Mouse (Mus musculus) testis, adult 2 months (tissue): ENCODE measurements at regions not wholly inside any gene's neighbourhood (a gene's known extent, or its start where the extent isn't known, plus 50 kb on each side); places are given as distances from the start of the nearest gene placed in this dataset.

Source experiments
- H3K27ac ChIP-seq: fragments of 200-500 bp; 2 replicates; pipeline ENCODE4 v1.5.1; 2012; ENCODE audit warnings: low read depth, low read length; ENCODE audit not compliant: control insufficient read depth, insufficient read depth
- H3K27me3 ChIP-seq: fragments of 200-500 bp; 2 replicates; pipeline ENCODE4 v1.6.1; 2012; ENCODE audit warnings: mild to moderate bottlenecking, low read length, moderate library complexity; ENCODE audit not compliant: control insufficient read depth, insufficient read depth
- H3K36me3 ChIP-seq: fragments of 200-500 bp; 2 replicates; pipeline ENCODE4 v1.6.1; 2012; ENCODE audit warnings: mild to moderate bottlenecking, low read length; ENCODE audit not compliant: control insufficient read depth, insufficient read depth
- H3K4me1 ChIP-seq: fragments of 200-500 bp; 2 replicates; pipeline ENCODE4 v1.6.1; 2012; ENCODE audit warnings: low read length; ENCODE audit not compliant: control insufficient read depth, insufficient read depth
- H3K4me3 ChIP-seq: fragments of 200-500 bp; 2 replicates; pipeline ENCODE4 v1.5.1; 2012; ENCODE audit warnings: low read depth, mild to moderate bottlenecking, low read length, moderate library complexity, mixed read lengths; ENCODE audit not compliant: control insufficient read depth
- CTCF ChIP-seq: fragments of 200-500 bp; IDR thresholded peaks from 2 replicates; pipeline ENCODE4 v1.5.1; 2012; ENCODE audit warnings: low read depth, mild to moderate bottlenecking, inconsistent platforms, low read length, moderate library complexity; ENCODE audit not compliant: control insufficient read depth, insufficient read depth, insufficient replicate concordance
- POLR2A ChIP-seq: fragments of 200-500 bp; IDR thresholded peaks from 2 replicates; pipeline ENCODE4 v1.6.1; 2012; ENCODE audit warnings: low read depth, mild to moderate bottlenecking, inconsistent platforms, low read length, moderate library complexity; ENCODE audit not compliant: control insufficient read depth

DNA sequence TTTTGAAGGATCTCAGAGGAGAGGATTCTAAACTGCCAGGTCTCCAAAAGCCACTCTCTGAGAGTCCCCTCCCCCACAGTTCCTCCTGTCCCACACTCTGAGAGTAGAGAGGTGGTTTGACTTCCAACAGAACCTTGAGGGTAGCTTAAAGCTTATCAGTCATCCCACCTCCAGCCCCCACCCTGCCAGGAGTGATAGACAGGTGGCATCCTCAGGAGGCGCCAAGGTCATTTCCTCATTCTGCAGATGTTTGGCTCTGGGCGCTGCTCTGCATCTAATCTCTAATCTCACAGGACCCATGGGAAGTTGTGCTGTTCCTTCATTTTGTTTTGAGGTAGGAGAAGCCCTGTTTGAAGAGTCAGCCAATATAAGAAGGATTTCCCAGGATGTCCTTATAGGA is 96.2 kb downstream of the Hes1 start:
- Histone ChIP-seq H3K27ac (no peak overlapping the region), H3K4me1 (peaks cover 2% of the 10 kb centered on the region; the same call in 1 of the 2 replicates), H3K4me3 (no peak overlapping the region)

GRCm38 (mm10) chr16:30163303-30163702 is 99.1 kb downstream of the Hes1 start:
- TF ChIP-seq CTCF (no peak), POLR2A (no peak)

More for the DNA sequence above, 96.2 kb downstream of the Hes1 start:
- H3K36me3 ChIP-seq: no peaks in the 10 kb centered on the region
- no peaks in the 10 kb centered on the region for H3K27me3 ChIP-seq
- TF ChIP-seq CTCF (no peak), POLR2A (no peak)

GRCm38 (mm10) chr16:30165667-30166180 is 101.5 kb downstream of the Hes1 start:
- TF ChIP-seq CTCF: no peak
- no peak for TF ChIP-seq POLR2A
- no peak overlapping the region for H3K4me3 ChIP-seq
- H3K36me3 ChIP-seq: no peaks in the 10 kb centered on the region
- no peak overlapping the region for H3K27ac ChIP-seq
- no peaks in the 10 kb centered on the region for H3K27me3 ChIP-seq
- no peaks in the 10 kb centered on the region for H3K4me1 ChIP-seq

More at GRCm38 (mm10) chr16:30163303-30163702, 99.1 kb downstream of the Hes1 start:
- no peaks in the 10 kb centered on the region for H3K27me3 ChIP-seq
- H3K27ac ChIP-seq: no peak overlapping the region
- H3K4me1 ChIP-seq: no peaks in the 10 kb centered on the region
- no peak overlapping the region for H3K4me3 ChIP-seq
- no peaks in the 10 kb centered on the region for H3K36me3 ChIP-seq

DNA sequence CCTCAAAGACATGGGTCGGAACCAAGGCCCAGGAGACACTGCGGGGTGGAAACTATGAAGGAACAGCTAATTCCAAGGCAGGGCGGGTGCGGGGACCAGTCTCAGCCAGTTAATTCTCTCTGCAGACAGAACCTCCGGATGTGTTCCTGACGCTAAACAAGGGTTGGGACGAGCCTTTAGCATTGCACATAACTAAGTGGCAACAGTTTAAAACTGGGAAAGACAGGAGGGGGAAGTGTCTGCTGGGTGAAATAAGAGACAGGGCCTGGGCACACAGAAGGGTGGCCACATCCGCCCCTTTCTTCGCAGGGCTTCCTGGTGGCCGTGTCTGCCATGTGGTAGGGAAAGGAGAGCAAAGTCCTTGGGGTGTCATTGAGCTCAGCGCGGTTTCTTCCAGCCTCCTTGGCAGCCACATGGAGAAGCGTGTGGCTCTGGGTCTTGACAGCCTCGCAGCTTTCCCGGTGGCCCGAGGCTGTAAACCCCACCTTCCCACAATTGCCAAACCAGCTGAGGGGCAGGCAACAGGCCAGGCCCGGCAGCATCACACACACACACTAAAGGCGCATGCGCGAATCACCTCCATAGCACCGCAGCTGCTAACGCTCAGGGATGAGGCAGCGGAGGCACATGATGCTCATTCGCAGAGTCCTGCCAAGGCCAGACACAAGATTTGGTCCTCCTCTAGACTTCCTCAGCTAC is 95.8 kb downstream of the Cpn2 start:
- Histone ChIP-seq H3K4me3 (no peak overlapping the region), H3K36me3 (no peaks in the 10 kb centered on the region), H3K27me3 (no peaks in the 10 kb centered on the region), H3K4me1 (peaks cover 4% of the 10 kb centered on the region; the same call in 1 of the 2 replicates), H3K27ac (peak overlapping the region; percentile 46; the same call in 1 of the 2 replicates)
- TF ChIP-seq CTCF (no peak), POLR2A (no peak)

DNA sequence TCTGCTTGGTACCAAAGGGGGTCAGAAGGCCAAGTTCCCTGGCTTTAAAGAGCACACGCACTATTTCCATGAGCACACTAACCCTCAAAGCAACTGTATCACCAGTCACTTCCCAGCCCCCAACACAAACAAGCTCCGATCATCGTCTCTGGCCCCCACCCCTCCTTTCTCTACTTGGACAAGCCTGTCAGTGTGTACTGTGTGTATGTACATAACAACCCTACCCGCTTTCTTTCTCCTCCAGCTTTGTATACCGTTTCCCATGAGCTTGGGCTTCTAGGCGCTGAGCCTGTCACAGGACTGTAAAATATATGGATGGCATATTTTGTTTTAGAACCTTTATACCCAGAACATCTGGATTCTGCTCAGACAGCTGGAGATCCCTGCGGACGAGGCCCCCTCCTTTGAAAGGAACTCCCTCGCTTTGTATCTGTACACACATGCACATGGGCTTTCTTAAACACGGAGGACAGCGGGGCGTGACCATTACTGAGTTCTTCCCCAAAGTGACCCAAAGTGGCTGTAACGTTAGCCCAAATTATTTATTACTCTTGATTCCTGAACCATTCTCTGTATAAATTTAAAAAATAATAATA is 95.1 kb downstream of the Cpn2 start:
- Histone ChIP-seq H3K27ac (no peak overlapping the region), H3K4me3 (no peak overlapping the region), H3K27me3 (no peaks in the 10 kb centered on the region), H3K36me3 (no peaks in the 10 kb centered on the region), H3K4me1 (peaks cover 4% of the 10 kb centered on the region; the same call in 1 of the 2 replicates)
- TF ChIP-seq POLR2A (no peak), CTCF (no peak)

DNA sequence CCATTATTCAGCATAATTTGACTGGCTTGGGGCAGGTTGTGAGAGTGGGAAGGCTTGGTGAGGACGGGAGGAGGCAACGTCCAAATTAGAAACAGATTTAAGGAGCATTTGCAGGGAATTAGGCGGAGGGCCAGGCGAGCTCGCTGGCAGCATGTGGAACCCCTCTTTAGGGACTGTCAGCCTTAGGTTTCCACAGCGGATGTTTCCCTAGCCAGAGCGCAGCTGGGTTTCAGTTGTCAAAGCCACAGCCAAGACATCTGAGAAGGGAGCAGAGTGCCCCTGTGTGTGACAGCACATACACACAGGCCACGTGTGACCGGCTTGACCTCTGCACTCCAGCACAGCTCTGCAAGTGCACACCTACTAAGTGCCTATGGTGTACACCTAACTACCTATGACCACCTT is 94.5 kb downstream of the Cpn2 start:
- peaks cover 4% of the 10 kb centered on the region; the same call in 1 of the 2 replicates for H3K4me1 ChIP-seq
- no peaks in the 10 kb centered on the region for H3K36me3 ChIP-seq
- no peak overlapping the region for H3K27ac ChIP-seq
- no peak overlapping the region for H3K4me3 ChIP-seq
- no peaks in the 10 kb centered on the region for H3K27me3 ChIP-seq
- TF ChIP-seq CTCF (no peak), POLR2A (no peak)

GRCm38 (mm10) chr16:30173953-30174874 is 93.1 kb downstream of the Cpn2 start:
- Histone ChIP-seq H3K27ac (no peak overlapping the region), H3K4me3 (no peak overlapping the region), H3K4me1 (peaks cover 9% of the 10 kb centered on the region; the same call in 1 of the 2 replicates), H3K36me3 (no peaks in the 10 kb centered on the region), H3K27me3 (no peaks in the 10 kb centered on the region)
- TF ChIP-seq POLR2A (no peak), CTCF (no peak)
